Mouse (Mus musculus): Measurements from ENCODE around the gene Ak6.

Gene Ak6

GRCm38 (mm10) chr13:100658091-100658490, 7.3 kb downstream of the Ak6 start:
- in situ Hi-C loops (cut with MboI; ENCODE audit: unreplicated experiment in 2 of 2): loop anchor here (5.0 to 10.0 kb wide), 3 partner anchors 163 to 546 kb away; partner anchors contain the start of gene Gtf2h2 (in 1 of the 2)

- in situ Hi-C loops (cut with MboI; ENCODE audit: unreplicated experiment in 2 of 2): loop anchor here (5.0 to 10.0 kb wide), 3 partner anchors 165 to 548 kb away; partner anchors contain the start of gene Gtf2h2 (in 1 of the 2)
Measured at GRCm38 (mm10) chr13:100659864-100660456, 9.2 kb downstream of the Ak6 start.

GRCm38 (mm10) chr13:100669291-100670022, 18.7 kb downstream of the Ak6 start, which contains the start of gene Ccdc125:
Gene Ccdc125 (plus strand): TSS chr13:100669717.
- in situ Hi-C loops (cut with MboI; ENCODE audit: unreplicated experiment in 2 of 2): no loop called here

GRCm38 (mm10) chr13:100670181-100670741, 19.5 kb downstream of the Ak6 start:
- in situ Hi-C loops (cut with MboI; ENCODE audit: unreplicated experiment in 2 of 2): no loop called here

- in situ Hi-C loops (cut with MboI; ENCODE audit: unreplicated experiment in 2 of 2): loop anchor here (25.0 kb wide), 2 partner anchors 1036 to 1986 kb away; no protein-coding TSS in a partner anchor
Measured at GRCm38 (mm10) chr13:100675936-100676635, 25.3 kb downstream of the Ak6 start.

GRCm38 (mm10) chr13:100681615-100682014, 30.8 kb downstream of the Ak6 start:
- in situ Hi-C loops (cut with MboI; ENCODE audit: unreplicated experiment in 2 of 2): loop anchor here (25.0 kb wide), 2 partner anchors 1031 to 1981 kb away; no protein-coding TSS in a partner anchor

GRCm38 (mm10) chr13:100682837-100683236, 32.1 kb downstream of the Ak6 start:
- in situ Hi-C loops (cut with MboI; ENCODE audit: unreplicated experiment in 2 of 2): loop anchor here (25.0 kb wide), 2 partner anchors 1029 to 1979 kb away; no protein-coding TSS in a partner anchor

- in situ Hi-C loops (cut with MboI; ENCODE audit: unreplicated experiment in 2 of 2): loop anchor here (25.0 kb wide), 2 partner anchors 1028 to 1978 kb away; no protein-coding TSS in a partner anchor
Measured at GRCm38 (mm10) chr13:100684355-100684754, 33.6 kb downstream of the Ak6 start.

- in situ Hi-C loops (cut with MboI; ENCODE audit: unreplicated experiment in 2 of 2): loop anchor here (5.0 to 25.0 kb wide), 3 partner anchors 165 to 1975 kb away; no protein-coding TSS in a partner anchor
Measured at GRCm38 (mm10) chr13:100687513-100687912, 36.7 kb downstream of the Ak6 start.

GRCm38 (mm10) chr13:100697541-100697940, 46.8 kb downstream of the Ak6 start:
- in situ Hi-C loops (cut with MboI; ENCODE audit: unreplicated experiment in 2 of 2): loop anchor here (25.0 kb wide), 2 partner anchors 1015 to 1965 kb away; no protein-coding TSS in a partner anchor

GRCm38 (mm10) chr13:100698866-100699265, 48.1 kb downstream of the Ak6 start:
- in situ Hi-C loops (cut with MboI; ENCODE audit: unreplicated experiment in 2 of 2): loop anchor here (25.0 kb wide), 2 partner anchors 1013 to 1963 kb away; no protein-coding TSS in a partner anchor

GRCm38 (mm10) chr13:100703468-100703867, 52.7 kb downstream of the Ak6 start:
- in situ Hi-C loops (cut with MboI; ENCODE audit: unreplicated experiment in 2 of 2): no loop called here

- in situ Hi-C loops (cut with MboI; ENCODE audit: unreplicated experiment in 2 of 2): no loop called here
Measured at GRCm38 (mm10) chr13:100706206-100706605, 55.4 kb downstream of the Ak6 start.

- in situ Hi-C loops (cut with MboI; ENCODE audit: unreplicated experiment in 2 of 2): no loop called here
Measured at GRCm38 (mm10) chr13:100715467-100715866, 64.7 kb downstream of the Ak6 start.

Data from v-Abl transformed pro-B cells (cell line).